Comparison of ENCODE assay signal across 10 mouse cellular contexts in genomic region chr3:79903803-79904202, GRCm38 (mm10). TPM values are rescaled to one million over a fixed set of nuclear protein-coding genes. Genes with fewer than 3 reads are reported as not detected.
DNase-seq lines count a peak whose midpoint lies in the region; ATAC-seq and TF ChIP-seq lines count a peak whose summit lies in the region.
"Had no signal": no experiment of that assay in that cellular context is flagged by ENCODE, and none has a peak within 500 bp of the region (broad histone marks: within the 10 kb centered on the region; RNA-seq: fewer than 3 reads in every experiment).

No protein-coding gene starts in this region.

- 42% methylated on average over 6 of the region's 6 CpGs for WGBS in stomach, embryonic 14.5 days
- 25% methylated on average over 6 of the region's 6 CpGs for WGBS in stomach, postnatal 0 days

- peaks cover 5% of the 10 kb centered on the region; the same call in 1 of the 2 replicates for H3K4me1 ChIP-seq in stomach, embryonic 14.5 days (ENCODE audit: control insufficient read depth, insufficient read depth, low read length)
- no peaks in the 10 kb centered on the region for H3K4me1 ChIP-seq in stomach, postnatal 0 days (replicated peaks; ENCODE audit: control insufficient read depth, insufficient read depth)

- peak overlapping the region; percentile 2; the same call in 1 of the 2 replicates for H3K27ac ChIP-seq in stomach, embryonic 14.5 days (ENCODE audit: low read length)
- H3K27ac ChIP-seq in stomach, postnatal 0 days (replicated peaks): no peak overlapping the region; the same call in 1 of the 2 replicates

- intact Hi-C loops in heart, postnatal 10 days (cut with DNase I): no loop called here

- no peaks in the 10 kb centered on the region for H3K36me3 ChIP-seq in stomach, embryonic 14.5 days (ENCODE audit: control insufficient read depth, insufficient read depth, low read length)
- H3K36me3 ChIP-seq in stomach, postnatal 0 days (ENCODE audit: control insufficient read depth, insufficient read depth, low read length): no peaks in the 10 kb centered on the region

- no peak overlapping the region for H3K4me2 ChIP-seq in stomach, embryonic 14.5 days (replicated peaks; ENCODE audit: low read depth, low read length)
- H3K4me2 ChIP-seq in stomach, postnatal 0 days (replicated peaks; ENCODE audit: low read depth): no peak overlapping the region

- TF ChIP-seq EP300 in stomach, postnatal 0 days (optimal IDR thresholded peaks at IDR 0.05): no peak

- H3K4me3 ChIP-seq in stomach, embryonic 14.5 days (ENCODE audit: low read depth, low read length): no peak overlapping the region
- no peak overlapping the region for H3K4me3 ChIP-seq in stomach, postnatal 0 days (ENCODE audit: low read depth, low read length)
- H3K4me3 ChIP-seq: megakaryocyte, embryonic 14.5 days had no signal

- peak; percentile 35 for DNase-seq in kidney, adult 9 months
- DNase-seq in kidney, adult 8-10 months: no peak
- no peak for DNase-seq in stomach, postnatal 0 days (ENCODE audit: low spot score)
- DNase-seq in heart, postnatal 10 days: peak; percentile 53 to 57
- DNase-seq in frontal cortex, postnatal 14 days (ENCODE audit: low spot score in 2 of 2): no peak
- no peak for DNase-seq in spleen, adult 12 weeks (ENCODE audit: low spot score)
- DNase-seq: thymus, postnatal 14 days had no signal

- no peaks in the 10 kb centered on the region for H3K27me3 ChIP-seq in stomach, embryonic 14.5 days (ENCODE audit: control insufficient read depth, insufficient read depth, low read length)
- H3K27me3 ChIP-seq in stomach, postnatal 0 days (ENCODE audit: control insufficient read depth, insufficient read depth, low read length): no peaks in the 10 kb centered on the region

- ATAC-seq in stomach, embryonic 14.5 days (ENCODE audit: insufficient number of reproducible peaks, insufficient read depth, low FRiP score, low read depth): no peak
- no peak for ATAC-seq in stomach, postnatal 0 days (ENCODE audit: low FRiP score, low TSS enrichment)
- ATAC-seq in frontal cortex, adult (ENCODE audit: low TSS enrichment): no peak

- no peak for TF ChIP-seq CTCF in stomach, postnatal 0 days (IDR thresholded peaks at IDR 0.05; ENCODE audit: low read depth)

- no peaks in the 10 kb centered on the region for H3K9me3 ChIP-seq in stomach, embryonic 14.5 days (ENCODE audit: control insufficient read depth, low read depth, low read length)
- no peaks in the 10 kb centered on the region for H3K9me3 ChIP-seq in stomach, postnatal 0 days (ENCODE audit: control insufficient read depth, low read length)
- H3K9me3 ChIP-seq: megakaryocyte, embryonic 14.5 days had no signal

- H3K9ac ChIP-seq in stomach, embryonic 14.5 days (replicated peaks; ENCODE audit: low read depth, low read length): no peak overlapping the region
- H3K9ac ChIP-seq in stomach, postnatal 0 days (ENCODE audit: low read length): no peak overlapping the region

RNA-seq across cellular contexts. Expression of gene Fam198b, which starts 19.5 kb away (rescaled TPM):
- 14.7 and 15.3 TPM in 2 replicates for polyA plus RNA-seq in stomach, embryonic 14.5 days (2014; fragmentation: Nextera tagmentation; extraction: Ambion mirVana)
- 7.9 and 8.6 TPM in 2 replicates for polyA plus RNA-seq in stomach, postnatal 0 days (2015; fragmentation: Nextera tagmentation; extraction: Ambion mirVana)
- 10 to 100 TPM; 73.6 to 85.2 TPM for total RNA-seq in heart, postnatal 10 days (2021)

RNA-seq across cellular contexts. Expression of gene Tmem144, which starts 51.2 kb away (rescaled TPM):
- 2.5 and 3.8 TPM in 2 replicates for polyA plus RNA-seq in stomach, embryonic 14.5 days (2014; fragmentation: Nextera tagmentation; extraction: Ambion mirVana)
- 1.7 and 2.2 TPM in 2 replicates for polyA plus RNA-seq in stomach, postnatal 0 days (2015; fragmentation: Nextera tagmentation; extraction: Ambion mirVana)
- 1 to 10 TPM; 9.4 to 9.7 TPM for total RNA-seq in heart, postnatal 10 days (2021)

Comparison
In these comparisons a context has a peak if more than half of its experiments do, and no peak if none do; other contexts are left out.
1. DNase-seq: peak in kidney, adult 9 months (single experiment) and heart, postnatal 10 days (2 of 2); none in kidney, adult 8-10 months (0 of 2), stomach, postnatal 0 days (single experiment), frontal cortex, postnatal 14 days (0 of 2) and spleen, adult 12 weeks (single experiment).